ENCODE assay signal across 12 mouse cellular contexts in the genomic region with DNA sequence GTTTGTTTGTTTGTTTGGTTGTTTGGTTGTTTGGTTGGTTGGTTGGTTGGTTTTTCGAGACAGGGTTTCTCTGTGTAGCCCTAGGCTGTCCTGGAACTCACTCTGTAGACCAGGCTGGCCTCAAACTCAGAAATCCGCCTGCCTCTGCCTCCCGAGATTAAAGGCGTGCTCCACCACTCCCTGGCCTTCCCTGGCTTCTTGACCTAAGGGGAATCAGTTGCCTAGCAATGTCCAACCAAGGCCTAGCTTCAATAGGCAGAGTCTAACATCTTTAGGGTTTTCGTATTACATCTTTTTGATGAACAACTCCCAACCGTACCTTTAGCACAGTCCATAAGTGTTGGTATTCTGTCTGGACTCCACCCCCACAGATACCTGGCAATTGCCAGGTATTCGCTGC. TPM values are rescaled to one million over a fixed set of nuclear protein-coding genes. Genes with fewer than 3 reads are reported as not detected.
A peak's percentile ranks its signal among the peaks of the same experiment; 100 is the strongest.
DNase-seq lines count a peak whose midpoint lies in the region; ATAC-seq and TF ChIP-seq lines count a peak whose summit lies in the region.
"Not testable (repeated sequence)": the region's sequence is repeated elsewhere in the genome, so short reads cannot be mapped to it uniquely, and the experiment has no call there.
"Had no signal": no experiment of that assay in that cellular context is flagged by ENCODE, and none has a peak within 500 bp of the region (broad histone marks: within the 10 kb centered on the region; RNA-seq: fewer than 3 reads in every experiment).

No protein-coding gene starts in this region.

- TF ChIP-seq CTCF in heart, adult 2 months (IDR thresholded peaks at IDR 0.05); layer of hippocampus, adult 2 months (conservative IDR thresholded peaks at IDR 0.05); liver, postnatal 0 days (IDR thresholded peaks at IDR 0.05; ENCODE audit: low read depth); midbrain, postnatal 0 days (IDR thresholded peaks at IDR 0.05): not testable (repeated sequence)

- not testable (repeated sequence) for ATAC-seq in embryonic facial prominence, embryonic 13.5 days (ENCODE audit: insufficient number of reproducible peaks, insufficient read depth, low FRiP score, low TSS enrichment, low read depth); hindbrain, embryonic 15.5 days (ENCODE audit: low FRiP score, low read depth); liver, postnatal 0 days; midbrain, postnatal 0 days (ENCODE audit: low FRiP score)

- not testable (repeated sequence) for H3K9ac ChIP-seq in embryonic facial prominence, embryonic 13.5 days; heart, adult 2 months (ENCODE audit: low read depth, low read length); hindbrain, embryonic 15.5 days; liver, postnatal 0 days (replicated peaks); midbrain, postnatal 0 days (replicated peaks; ENCODE audit: low read length, poor library complexity, severe bottlenecking)

- intact Hi-C loops in heart, adult 2 months (cut with DNase I), result loop anchor here (5.0 kb wide), 2 partner anchors 134 to 186 kb away; a partner anchor contains a TSS

- not testable (repeated sequence) for H3K9me3 ChIP-seq in embryonic facial prominence, embryonic 13.5 days; hindbrain, embryonic 15.5 days; liver, postnatal 0 days (ENCODE audit: low read length); midbrain, postnatal 0 days (ENCODE audit: low read length)

- peak; percentile 56 for DNase-seq in R1 (ENCODE audit: low read depth, low spot score)
- DNase-seq in heart, adult 2 months; layer of hippocampus, adult 2 months (ENCODE audit: low spot score in 2 of 2); liver, postnatal 0 days; midbrain, postnatal 0 days (ENCODE audit: low spot score): not testable (repeated sequence)
- peak; percentile 18 for DNase-seq in testis, postnatal 14 days (ENCODE audit: low spot score)

- H3K36me3 ChIP-seq in embryonic facial prominence, embryonic 13.5 days, result peaks cover 23% of the 10 kb centered on the region
- H3K36me3 ChIP-seq in heart, adult 2 months (ENCODE audit: control insufficient read depth, insufficient read depth, low read length); hindbrain, embryonic 15.5 days; midbrain, postnatal 0 days (ENCODE audit: insufficient read depth, low read length): not testable (repeated sequence)
- peaks cover 14% of the 10 kb centered on the region for H3K36me3 ChIP-seq in liver, postnatal 0 days (replicated peaks; ENCODE audit: insufficient read depth, low read length)

- peak overlapping the region; percentile 95 for H3K4me3 ChIP-seq in embryonic facial prominence, embryonic 13.5 days
- H3K4me3 ChIP-seq in heart, adult 2 months, result peak overlapping the region; percentile 81; the same call in 1 of the 2 replicates
- H3K4me3 ChIP-seq in hindbrain, embryonic 15.5 days, result peak overlapping the region; percentile 92
- peak overlapping the region; percentile 99 for H3K4me3 ChIP-seq in layer of hippocampus, adult 2 months
- H3K4me3 ChIP-seq in liver, postnatal 0 days (ENCODE audit: low read depth, low read length), result peak overlapping the region; percentile 88
- peak overlapping the region; percentile 85 for H3K4me3 ChIP-seq in midbrain, postnatal 0 days (ENCODE audit: low read depth, low read length)

- not testable (repeated sequence) for TF ChIP-seq POLR2A in heart, adult 2 months (IDR thresholded peaks at IDR 0.05; ENCODE audit: insufficient read depth, low read depth, low read length)

- H3K79me2 ChIP-seq in heart, adult 2 months (replicated peaks; ENCODE audit: control insufficient read depth, insufficient read depth, low read length), result not testable (repeated sequence)

- not testable (repeated sequence) for H3K27me3 ChIP-seq in embryonic facial prominence, embryonic 13.5 days; heart, adult 2 months (ENCODE audit: control insufficient read depth, insufficient read depth, low read length); hindbrain, embryonic 15.5 days; liver, postnatal 0 days (ENCODE audit: insufficient read depth, low read length); midbrain, postnatal 0 days (ENCODE audit: insufficient read depth, low read length)

- TF ChIP-seq EP300 in heart, adult 2 months (IDR thresholded peaks at IDR 0.05; ENCODE audit: insufficient read depth, low read depth, low read length); liver, postnatal 0 days (IDR thresholded peaks at IDR 0.05; ENCODE audit: low read depth): not testable (repeated sequence)

- not testable (repeated sequence) for H3K4me1 ChIP-seq in embryonic facial prominence, embryonic 13.5 days; heart, adult 2 months (ENCODE audit: control insufficient read depth, insufficient read depth, low read length); hindbrain, embryonic 15.5 days (replicated peaks); liver, postnatal 0 days (ENCODE audit: insufficient read depth); midbrain, postnatal 0 days (ENCODE audit: insufficient read depth, low read length)

- H3K4me2 ChIP-seq in embryonic facial prominence, embryonic 13.5 days, result peak overlapping the region; percentile 66
- H3K4me2 ChIP-seq in hindbrain, embryonic 15.5 days, result peak overlapping the region; percentile 65
- peak overlapping the region; percentile 82 for H3K4me2 ChIP-seq in liver, postnatal 0 days (ENCODE audit: low read depth, low read length)
- peak overlapping the region; percentile 66; the same call in 1 of the 2 replicates for H3K4me2 ChIP-seq in midbrain, postnatal 0 days (ENCODE audit: low read depth, low read length, poor library complexity, severe bottlenecking)

- not testable (repeated sequence) for H3K27ac ChIP-seq in embryonic facial prominence, embryonic 13.5 days; heart, adult 2 months; hindbrain, embryonic 15.5 days (replicated peaks); layer of hippocampus, adult 2 months; liver, postnatal 0 days (ENCODE audit: low read depth); midbrain, postnatal 0 days (ENCODE audit: low read depth, low read length)

- WGBS in embryonic facial prominence, embryonic 13.5 days, result 86% methylated on average over 7 of the region's 7 CpGs
- WGBS in heart, adult 2 months, result 91% methylated on average over 7 of the region's 7 CpGs
- WGBS in hindbrain, embryonic 15.5 days, result 90% methylated on average over 7 of the region's 7 CpGs
- 81% methylated on average over 7 of the region's 7 CpGs for WGBS in liver, postnatal 0 days (ENCODE audit: insufficient replicate concordance)
- 83% methylated on average over 7 of the region's 7 CpGs for WGBS in midbrain, postnatal 0 days

RNA-seq across cellular contexts. Expression of a gene that starts 0.5 kb away (rescaled TPM):
- polyA plus RNA-seq in embryonic facial prominence, embryonic 13.5 days (2015; fragmentation: Nextera tagmentation; extraction: Ambion mirVana), result 68.9 and 69.1 TPM in 2 replicates
- 10 to 100 TPM; 22.8 to 22.9 TPM for total RNA-seq in heart, adult 2 months (2021)
- 11.5 and 16.8 TPM in 2 replicates for polyA plus RNA-seq in heart, adult 2 months (2012; rRNA removed)
- 31.1 and 36.1 TPM in 2 replicates for polyA plus RNA-seq in hindbrain, embryonic 15.5 days (2015; fragmentation: Nextera tagmentation; extraction: Ambion mirVana)
- 10 to 100 TPM; 19.6 to 24.5 TPM for total RNA-seq in layer of hippocampus, adult 2 months (2021)
- polyA plus RNA-seq in liver, postnatal 0 days (2015; fragmentation: Nextera tagmentation; extraction: Ambion mirVana), result 22.9 and 23.6 TPM in 2 replicates
- total RNA-seq in midbrain, postnatal 0 days (2014; rRNA removed), result 13.3 and 15.6 TPM in 2 replicates
- 23.5 and 24.5 TPM in 2 replicates for polyA plus RNA-seq in midbrain, postnatal 0 days (2015; fragmentation: Nextera tagmentation; extraction: Ambion mirVana)

RNA-seq across cellular contexts. Expression of a gene that starts 15.7 kb away (rescaled TPM):
- not detected in 2 replicates for polyA plus RNA-seq in embryonic facial prominence, embryonic 13.5 days (2015; fragmentation: Nextera tagmentation; extraction: Ambion mirVana)
- total RNA-seq in heart, adult 2 months (2021), result not detected
- not detected in 2 replicates for polyA plus RNA-seq in heart, adult 2 months (2012; rRNA removed)
- polyA plus RNA-seq in hindbrain, embryonic 15.5 days (2015; fragmentation: Nextera tagmentation; extraction: Ambion mirVana), result not detected in 2 replicates
- not detected for total RNA-seq in layer of hippocampus, adult 2 months (2021)
- not detected in 2 replicates for polyA plus RNA-seq in liver, postnatal 0 days (2015; fragmentation: Nextera tagmentation; extraction: Ambion mirVana)
- not detected in 2 replicates for total RNA-seq in midbrain, postnatal 0 days (2014; rRNA removed)
- polyA plus RNA-seq in midbrain, postnatal 0 days (2015; fragmentation: Nextera tagmentation; extraction: Ambion mirVana), result not detected in 2 replicates
- total RNA-seq: adrenal gland, postnatal 36 days; gastrocnemius, postnatal 25 days; left cerebral cortex, postnatal 4 days had no signal
- polyA plus RNA-seq: Patski had no signal
